Mouse (Mus musculus) liver, embryonic 14.5 days (tissue): Measurements from ENCODE around the gene Pknox2. TPM values are rescaled to one million over a fixed set of nuclear protein-coding genes. Genes with fewer than 3 reads are reported as not detected.

Experiments
- ATAC-seq: fragments of 200-750 bp; cut with Nextera tagmentation; 2 replicates; pipeline ENCODE4 v1.8.0; 2017; ENCODE audit warnings: moderate number of reproducible peaks, mild to moderate bottlenecking, moderate library complexity; ENCODE audit not compliant: insufficient read depth
- DNase-seq, 3 experiments: peaks; one replicate each; pipeline ENCODE4 v3.0.0-alpha.2; 2012 to 2013; ENCODE audit warnings: low read depth in 3 of 3, low spot score in 3 of 3
- H3K27ac ChIP-seq: fragments of 300-500 bp; sonication (generic); 2 replicates; pipeline ENCODE4 v1.5.1; 2014; ENCODE audit warnings: moderate library complexity, mild to moderate bottlenecking, control low read depth, inconsistent platforms
- H3K27me3 ChIP-seq: fragments of 300-500 bp; sonication (generic); 2 replicates; pipeline ENCODE4 v1.6.1; 2014; ENCODE audit warnings: mild to moderate bottlenecking, low read length, moderate library complexity; ENCODE audit not compliant: control insufficient read depth, insufficient read depth
- H3K36me3 ChIP-seq: fragments of 300-500 bp; sonication (generic); replicated peaks from 2 replicates; pipeline ENCODE4 v1.6.1; 2014; ENCODE audit warnings: low read depth; ENCODE audit not compliant: control insufficient read depth, insufficient read depth
- H3K4me1 ChIP-seq, 2 experiments: fragments of 200-500 bp in 1 of 2; fragments of 300-500 bp in 1 of 2; sonication (generic) in 1 of 2; replicated peaks; 2 replicates each; pipeline ENCODE4 v1.6.1; 2012 to 2014; ENCODE audit warnings: antibody characterized with exemption in 1 of 2, inconsistent platforms in 1 of 2, low read length in 1 of 2; ENCODE audit not compliant: control insufficient read depth in 2 of 2, insufficient read depth in 2 of 2
- H3K4me2 ChIP-seq: fragments of 300-500 bp; sonication (generic); 2 replicates; pipeline ENCODE4 v1.6.1; 2014; ENCODE audit warnings: low read depth, mild to moderate bottlenecking, control low read depth, moderate library complexity
- H3K4me3 ChIP-seq, 2 experiments: fragments of 200-500 bp in 1 of 2; fragments of 300-500 bp in 1 of 2; sonication (generic) in 1 of 2; 2 replicates each; pipeline ENCODE4 v1.5.1; 2012 to 2014; ENCODE audit warnings: low read depth in 2 of 2, low read length in 2 of 2, mild to moderate bottlenecking in 2 of 2, control low read depth in 1 of 2, inconsistent platforms in 1 of 2, moderate library complexity in 1 of 2; ENCODE audit not compliant: insufficient read depth in 1 of 2
- H3K9ac ChIP-seq: fragments of 300-500 bp; sonication (generic); replicated peaks from 2 replicates; pipeline ENCODE4 v1.6.1; 2014; ENCODE audit warnings: mild to moderate bottlenecking, control low read depth, moderate library complexity
- H3K9me3 ChIP-seq: fragments of 300-500 bp; sonication (generic); 2 replicates; pipeline ENCODE4 v1.6.1; 2016; ENCODE audit warnings: low read length, mixed read lengths; ENCODE audit not compliant: control insufficient read depth
- CTCF ChIP-seq: IDR thresholded peaks from 2 replicates; pipeline ENCODE4 v1.5.1; 2016; ENCODE audit warnings: antibody characterized with exemption, low read depth, control low read depth
- EP300 ChIP-seq: IDR thresholded peaks from 2 replicates; pipeline ENCODE4 v1.6.1; 2016; ENCODE audit warnings: antibody characterized with exemption, low read depth
- WGBS: fragments of 180-500 bp; shearing (Covaris S2); extraction: QIAGEN DNeasy Blood & Tissue Kit; methylation state at CpG from one replicate; pipeline ENCODE4 v1.1.7; 2014; ENCODE audit not compliant: insufficient replicate concordance; 5-methylcytosine and 5-hydroxymethylcytosine counted together
- polyA plus RNA-seq, 2 experiments: library from polyadenylated mRNA; depleted of rRNA in 1 of 2; stranded (reverse) in 1 of 2; unstranded in 1 of 2; fragments of >200 nt; fragmentation: Nextera tagmentation in 1 of 2; extraction: Ambion mirVana in 1 of 2; gene quantifications; 2 replicates each; pipeline versions ENCODE4 v1.2.1 to v1.2.3; 2012 to 2014

The Pknox2 gene
- polyA plus RNA-seq, 2 experiments: 0.08 to 0.18 TPM

DNA sequence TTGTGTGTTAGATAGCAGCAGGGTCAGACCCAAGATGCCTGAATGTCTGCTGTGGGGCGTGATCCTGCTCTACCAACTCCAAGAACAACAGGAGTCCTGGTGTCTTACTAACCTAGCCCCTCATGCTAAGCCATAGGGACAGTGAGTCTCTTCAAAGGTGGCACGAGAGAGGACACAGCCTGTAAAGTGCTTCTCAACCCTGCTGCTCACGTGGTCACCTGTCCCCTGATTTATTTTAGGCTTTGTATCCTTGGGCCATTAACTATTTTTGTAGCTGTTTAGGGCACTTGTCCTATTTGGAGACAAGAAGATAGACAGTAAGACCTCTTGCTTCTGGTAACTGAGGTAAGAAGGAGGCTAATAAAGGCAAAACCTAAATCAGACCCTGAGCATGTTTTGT is 183.7 kb downstream of the Pknox2 start:
- Histone ChIP-seq H3K4me1 (no peaks in the 10 kb centered on the region), H3K27me3 (no peaks in the 10 kb centered on the region), H3K27ac (no peak overlapping the region), H3K9ac (no peak overlapping the region), H3K4me3 (no peak overlapping the region), H3K4me2 (no peak overlapping the region), H3K9me3 (no peaks in the 10 kb centered on the region), H3K36me3 (no peaks in the 10 kb centered on the region)
- WGBS: 45% methylated on average over 3 of the region's 3 CpGs
- no peak for DNase-seq
- TF ChIP-seq EP300 (no peak), CTCF (no peak)
- no peak for ATAC-seq

GRCm38 (mm10) chr9:36961874-36962273 is 185.3 kb downstream of the Pknox2 start:
- Histone ChIP-seq H3K4me3 (no peak overlapping the region), H3K36me3 (no peaks in the 10 kb centered on the region), H3K4me1 (no peaks in the 10 kb centered on the region), H3K27me3 (no peaks in the 10 kb centered on the region), H3K27ac (no peak overlapping the region), H3K9me3 (no peaks in the 10 kb centered on the region), H3K4me2 (no peak overlapping the region), H3K9ac (no peak overlapping the region)
- WGBS: 47% methylated on average over 1 of the region's 1 CpGs
- TF ChIP-seq CTCF: no peak
- TF ChIP-seq EP300: no peak
- no peak for DNase-seq
- ATAC-seq: no peak

GRCm38 (mm10) chr9:36961153-36961552 is 186.1 kb downstream of the Pknox2 start:
- H3K4me3 ChIP-seq: no peak overlapping the region
- no peak for ATAC-seq
- H3K4me2 ChIP-seq: no peak overlapping the region
- no peak overlapping the region for H3K27ac ChIP-seq
- WGBS: 54% methylated on average over 5 of the region's 5 CpGs
- H3K27me3 ChIP-seq: no peaks in the 10 kb centered on the region
- no peak overlapping the region for H3K9ac ChIP-seq
- no peaks in the 10 kb centered on the region for H3K9me3 ChIP-seq
- H3K4me1 ChIP-seq: no peaks in the 10 kb centered on the region
- no peak for DNase-seq
- no peak for TF ChIP-seq CTCF
- no peak for TF ChIP-seq EP300
- no peaks in the 10 kb centered on the region for H3K36me3 ChIP-seq

DNA sequence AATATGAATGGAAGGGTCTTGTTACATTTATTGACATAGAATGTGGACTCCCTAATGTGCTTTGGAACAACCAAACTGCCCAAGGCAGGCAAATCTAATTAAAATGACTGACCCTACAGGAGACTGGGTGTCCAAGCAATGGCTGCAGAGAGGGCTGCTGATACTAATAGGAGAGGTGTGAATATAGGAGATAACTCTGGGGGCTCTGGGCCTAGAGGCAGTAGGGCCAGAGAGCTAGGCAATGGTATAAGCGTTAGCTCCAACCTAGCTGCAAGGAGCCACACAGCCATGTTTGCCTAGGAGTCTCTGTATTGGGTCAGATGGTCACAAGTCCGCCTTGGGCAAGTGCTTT is 196.1 kb downstream of the Pknox2 start:
- ATAC-seq (no peak), DNase-seq (no peak)
- 40% methylated on average over 2 of the region's 2 CpGs for WGBS
- Histone ChIP-seq H3K4me2 (no peak overlapping the region), H3K4me3 (no peak overlapping the region), H3K9me3 (no peaks in the 10 kb centered on the region), H3K4me1 (no peaks in the 10 kb centered on the region), H3K27ac (no peak overlapping the region), H3K36me3 (no peaks in the 10 kb centered on the region), H3K9ac (no peak overlapping the region), H3K27me3 (no peaks in the 10 kb centered on the region)
- TF ChIP-seq EP300: no peak
- no peak for TF ChIP-seq CTCF

DNA sequence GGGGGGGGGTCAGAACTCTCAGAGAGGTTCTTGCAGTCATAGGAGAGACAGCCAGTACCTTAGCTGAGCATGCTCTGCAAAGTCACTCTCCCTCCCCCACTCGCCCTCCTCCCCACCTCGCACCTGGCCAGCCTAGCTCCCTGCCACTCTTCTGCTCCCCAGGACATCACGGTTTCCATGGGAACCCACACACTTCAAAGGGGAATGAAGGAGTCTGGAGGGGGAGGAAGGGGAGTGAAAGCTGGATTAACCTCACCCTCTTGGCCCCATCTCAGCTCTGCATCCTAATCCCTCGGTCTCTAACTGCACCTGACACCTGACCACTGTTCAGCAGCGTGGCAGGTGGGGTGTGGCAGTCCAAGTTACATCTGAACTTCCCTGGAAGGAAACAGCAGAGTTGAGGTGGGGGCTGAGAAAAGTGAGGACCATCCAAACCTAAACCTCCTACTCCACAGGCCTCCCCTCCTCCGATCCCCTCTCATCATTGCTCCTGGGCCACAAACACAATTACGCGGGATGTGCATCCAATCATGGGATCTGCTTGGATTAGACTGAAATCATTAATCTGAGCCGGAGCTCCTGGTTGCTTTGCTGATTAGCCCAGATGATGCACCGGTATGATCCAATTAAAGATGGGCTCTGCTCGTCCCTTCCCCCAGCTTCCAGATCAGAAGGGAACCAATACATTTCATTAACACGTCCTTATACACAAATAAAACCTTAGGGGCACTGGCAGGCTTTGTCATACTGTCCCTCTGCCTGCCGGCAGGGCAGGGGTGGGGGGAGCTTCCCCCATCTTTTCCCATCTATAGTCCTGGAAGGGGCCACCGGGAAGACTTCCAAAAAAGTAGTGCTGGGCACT is 196.7 kb downstream of the Pknox2 start:
- H3K36me3 ChIP-seq: no peaks in the 10 kb centered on the region
- H3K27me3 ChIP-seq: no peaks in the 10 kb centered on the region
- H3K4me1 ChIP-seq: no peaks in the 10 kb centered on the region
- H3K4me2 ChIP-seq: no peak overlapping the region
- H3K27ac ChIP-seq: no peak overlapping the region
- WGBS: 26% methylated on average over 14 of the region's 14 CpGs
- H3K4me3 ChIP-seq: no peak overlapping the region
- ATAC-seq (no peak), DNase-seq (no peak)
- H3K9ac ChIP-seq: no peak overlapping the region
- TF ChIP-seq EP300: no peak
- TF ChIP-seq CTCF: no peak
- H3K9me3 ChIP-seq: no peaks in the 10 kb centered on the region
